Mouse (Mus musculus): ENCODE measurements around the gene Was.

DNA sequence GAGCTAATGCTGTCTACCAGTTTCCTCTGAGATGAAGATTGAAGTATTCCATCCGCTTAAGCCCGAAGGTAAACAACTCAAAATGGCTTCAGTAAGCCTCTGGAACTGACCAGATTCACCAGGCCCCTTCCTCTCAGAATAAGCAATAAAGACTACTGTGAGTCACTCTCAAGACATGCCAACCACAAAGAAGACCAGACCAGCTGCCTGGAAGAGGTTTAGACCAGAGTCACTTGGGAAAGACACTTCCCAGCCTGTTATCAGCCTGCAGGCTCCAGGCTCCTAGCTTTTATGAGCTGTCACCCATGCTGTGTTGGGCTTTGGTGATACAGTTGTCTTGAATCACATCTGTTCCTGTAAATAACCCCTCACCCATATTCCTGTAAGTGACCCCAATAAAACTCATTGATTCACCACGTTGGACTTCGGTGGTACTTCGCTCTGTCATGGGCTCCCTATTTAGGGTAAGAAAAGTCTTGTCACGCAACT lies 5.5 kb downstream of the Was start:
- TF ChIP-seq GATA1 (IDR thresholded peaks at IDR 0.05; ENCODE audit: low read length) (no peak), TAL1 (IDR thresholded peaks at IDR 0.05; ENCODE audit: low read length) (no peak)
